Mouse (Mus musculus): ENCODE results near the gene Kansl1l. TPM values are rescaled to one million over a fixed set of nuclear protein-coding genes. Genes with fewer than 3 reads are reported as not detected.

The Kansl1l gene
- polyA plus RNA-seq, 1 experiment from 2014 or later = 8.7 TPM

DNA sequence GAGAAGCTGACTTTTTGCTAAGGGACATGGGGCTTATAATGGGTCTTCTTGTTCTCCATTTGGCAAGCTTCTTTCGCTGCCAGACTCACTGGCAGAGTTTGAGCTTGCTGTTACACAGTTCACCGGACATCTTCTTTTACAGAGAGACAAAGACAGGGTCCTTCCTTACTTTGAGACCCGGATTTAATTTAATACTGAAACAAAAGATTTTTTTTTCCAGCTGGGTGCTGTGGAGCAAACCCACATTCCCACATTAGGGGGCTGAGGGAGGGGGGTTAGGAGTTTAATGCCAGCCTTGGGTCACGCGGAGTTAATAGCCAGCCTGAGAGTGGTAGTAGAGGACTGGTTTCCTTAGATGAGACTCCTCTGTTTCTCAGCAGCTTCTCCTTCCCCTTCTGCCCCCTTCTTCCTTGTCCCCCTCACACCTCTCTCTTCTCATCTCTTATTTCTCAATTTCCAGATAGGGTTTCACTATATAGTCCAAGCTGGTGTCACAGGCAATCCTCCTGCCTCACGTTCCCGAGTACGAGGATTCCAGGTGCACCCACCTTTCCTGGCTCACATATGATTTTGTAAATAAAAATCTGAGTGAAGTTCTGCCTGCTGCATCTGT lies 124.5 kb downstream of the Kansl1l start:
- no peaks in the 10 kb centered on the region; the same call in 1 of the 2 replicates for H3K27me3 ChIP-seq (replicated peaks)
- H3K36me3 ChIP-seq = no peaks in the 10 kb centered on the region
- no peak for ATAC-seq (ENCODE audit: extremely low read depth, insufficient number of reproducible peaks, low FRiP score, low TSS enrichment)
- no peaks in the 10 kb centered on the region for H3K9me3 ChIP-seq
- H3K4me2 ChIP-seq = no peak overlapping the region
- 82% methylated on average over 8 of the region's 8 CpGs for WGBS
- H3K27ac ChIP-seq (replicated peaks) = no peak overlapping the region
- H3K9ac ChIP-seq = no peak overlapping the region
- H3K4me3 ChIP-seq = no peak overlapping the region
- no peaks in the 10 kb centered on the region for H3K4me1 ChIP-seq

DNA sequence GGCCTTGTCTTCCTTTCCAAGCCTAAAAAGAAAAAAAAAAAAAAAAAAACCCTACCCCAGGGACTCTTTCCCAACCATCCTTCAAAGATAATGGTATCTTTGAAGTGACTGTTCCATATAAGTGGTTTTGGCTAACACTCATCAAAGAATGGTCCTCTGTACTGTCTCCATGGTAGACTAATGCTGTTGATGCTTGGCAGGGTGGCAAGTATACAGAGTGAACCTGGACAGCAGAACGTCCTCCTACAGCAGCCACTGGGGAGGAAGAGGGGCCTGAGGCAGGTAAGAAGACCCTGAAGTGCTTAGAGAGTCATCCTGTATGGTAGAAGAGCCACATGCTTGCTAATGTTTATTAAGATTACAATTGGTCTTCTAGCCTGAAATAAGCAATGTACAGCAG lies 125.1 kb downstream of the Kansl1l start:
- WGBS = 44% methylated on average over 1 of the region's 1 CpGs
- Histone ChIP-seq H3K4me3 (no peak overlapping the region), H3K27ac (replicated peaks) (no peak overlapping the region), H3K9me3 (no peaks in the 10 kb centered on the region), H3K4me2 (no peak overlapping the region), H3K36me3 (no peaks in the 10 kb centered on the region), H3K27me3 (replicated peaks) (no peaks in the 10 kb centered on the region; the same call in 1 of the 2 replicates), H3K9ac (no peak overlapping the region), H3K4me1 (no peaks in the 10 kb centered on the region)
- ATAC-seq (ENCODE audit: extremely low read depth, insufficient number of reproducible peaks, low FRiP score, low TSS enrichment) = no peak

DNA sequence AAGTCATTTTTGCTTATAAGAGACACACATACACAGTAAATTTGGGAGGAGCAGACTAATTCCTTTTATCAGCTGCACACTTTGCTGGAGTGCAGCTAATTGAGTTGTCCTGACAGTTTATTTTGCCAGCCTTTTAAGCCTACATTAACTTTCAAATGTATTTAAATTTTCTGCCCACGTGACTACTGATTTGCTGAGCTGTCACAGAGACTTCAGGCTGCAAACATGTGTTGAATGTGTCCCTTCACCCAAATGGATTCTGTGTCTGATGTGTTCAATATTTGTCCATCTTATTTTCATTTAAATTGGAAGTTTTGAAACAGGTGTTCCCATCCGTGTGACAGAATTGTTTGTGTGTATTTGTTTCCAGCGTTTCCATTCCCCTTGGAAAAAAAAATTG lies 125.6 kb downstream of the Kansl1l start:
- Histone ChIP-seq H3K9ac (no peak overlapping the region), H3K4me2 (no peak overlapping the region), H3K4me3 (no peak overlapping the region), H3K4me1 (no peaks in the 10 kb centered on the region), H3K27ac (replicated peaks) (no peak overlapping the region), H3K36me3 (no peaks in the 10 kb centered on the region), H3K27me3 (replicated peaks) (no peaks in the 10 kb centered on the region; the same call in 1 of the 2 replicates), H3K9me3 (no peaks in the 10 kb centered on the region)
- WGBS = 59% methylated on average over 3 of the region's 3 CpGs
- no peak for ATAC-seq (ENCODE audit: extremely low read depth, insufficient number of reproducible peaks, low FRiP score, low TSS enrichment)

DNA sequence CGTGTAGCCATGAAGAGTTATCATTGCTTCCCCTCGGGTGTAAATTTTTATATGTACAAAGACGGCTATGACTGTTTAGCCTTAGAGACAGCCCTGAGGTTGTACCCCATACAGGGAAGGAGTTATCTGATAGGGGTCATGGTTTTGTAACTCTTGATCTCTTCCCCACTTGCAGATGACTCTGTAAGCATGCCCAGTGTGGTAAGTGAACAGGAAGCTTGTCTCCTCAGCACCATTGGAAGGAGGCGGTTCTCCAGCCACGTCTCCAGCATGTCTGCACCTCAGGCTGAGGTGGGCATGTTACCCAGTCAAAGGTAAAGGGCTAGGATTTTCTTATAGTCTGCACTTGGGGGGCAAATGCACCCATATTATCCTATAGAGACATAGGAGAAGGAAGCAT lies 134.4 kb downstream of the Kansl1l start:
- ATAC-seq (ENCODE audit: extremely low read depth, insufficient number of reproducible peaks, low FRiP score, low TSS enrichment) = no peak
- no peaks in the 10 kb centered on the region for H3K9me3 ChIP-seq
- no peaks in the 10 kb centered on the region for H3K36me3 ChIP-seq
- no peaks in the 10 kb centered on the region for H3K4me1 ChIP-seq
- no peak overlapping the region for H3K4me3 ChIP-seq
- 78% methylated on average over 5 of the region's 5 CpGs for WGBS
- no peak overlapping the region for H3K9ac ChIP-seq
- H3K27ac ChIP-seq (replicated peaks) = no peak overlapping the region
- H3K4me2 ChIP-seq = no peak overlapping the region
- no peaks in the 10 kb centered on the region for H3K27me3 ChIP-seq (replicated peaks)

DNA sequence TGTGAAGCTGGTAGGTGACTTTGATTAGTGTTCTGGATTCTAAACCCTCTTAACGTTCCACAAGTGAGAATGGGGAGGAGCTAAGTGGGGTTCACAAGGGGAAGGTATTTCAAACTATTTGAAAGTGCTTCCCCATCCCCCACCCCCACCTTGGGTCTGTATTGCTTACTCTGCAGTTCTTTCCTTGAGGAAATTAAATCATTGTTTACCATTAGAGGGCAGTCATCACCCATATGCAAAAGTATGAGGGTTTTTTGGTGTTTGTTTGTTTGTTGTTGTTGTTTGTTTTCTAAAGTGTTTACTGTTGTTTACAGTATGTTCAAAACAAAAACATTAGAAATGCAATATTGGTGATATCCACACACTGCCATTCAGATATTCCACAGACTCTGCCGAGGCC lies 138.7 kb downstream of the Kansl1l start:
- Histone ChIP-seq H3K9me3 (no peaks in the 10 kb centered on the region), H3K36me3 (no peaks in the 10 kb centered on the region), H3K4me3 (no peak overlapping the region), H3K9ac (no peak overlapping the region), H3K4me2 (no peak overlapping the region), H3K27me3 (replicated peaks) (no peaks in the 10 kb centered on the region), H3K4me1 (no peaks in the 10 kb centered on the region), H3K27ac (replicated peaks) (no peak overlapping the region)
- WGBS = 33% methylated on average over 2 of the region's 2 CpGs
- ATAC-seq (ENCODE audit: extremely low read depth, insufficient number of reproducible peaks, low FRiP score, low TSS enrichment) = no peak

DNA sequence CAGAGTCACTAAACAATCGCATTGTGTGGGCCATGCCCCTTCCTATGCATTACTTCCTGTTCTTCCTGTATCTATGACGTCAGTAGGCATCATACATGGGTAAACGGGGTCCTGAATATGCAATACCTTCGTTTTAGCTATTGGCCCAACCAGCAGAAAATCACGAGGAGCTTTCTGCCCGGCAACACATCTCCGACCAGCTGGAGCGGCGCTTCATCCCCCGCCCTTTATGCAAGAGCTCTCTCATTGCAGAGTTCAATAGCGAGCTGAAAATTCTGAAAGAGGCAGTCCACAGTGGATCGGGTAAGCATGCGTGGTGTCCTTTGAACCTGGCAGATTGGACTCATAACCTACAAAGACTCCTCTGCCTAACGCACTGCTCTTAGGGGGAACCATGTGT lies 139.4 kb downstream of the Kansl1l start:
- WGBS = 73% methylated on average over 14 of the region's 14 CpGs
- Histone ChIP-seq H3K27ac (replicated peaks) (no peak overlapping the region), H3K4me3 (no peak overlapping the region), H3K4me2 (no peak overlapping the region), H3K9me3 (no peaks in the 10 kb centered on the region), H3K9ac (no peak overlapping the region), H3K4me1 (no peaks in the 10 kb centered on the region), H3K36me3 (no peaks in the 10 kb centered on the region), H3K27me3 (replicated peaks) (no peaks in the 10 kb centered on the region)
- no peak for ATAC-seq (ENCODE audit: extremely low read depth, insufficient number of reproducible peaks, low FRiP score, low TSS enrichment)

DNA sequence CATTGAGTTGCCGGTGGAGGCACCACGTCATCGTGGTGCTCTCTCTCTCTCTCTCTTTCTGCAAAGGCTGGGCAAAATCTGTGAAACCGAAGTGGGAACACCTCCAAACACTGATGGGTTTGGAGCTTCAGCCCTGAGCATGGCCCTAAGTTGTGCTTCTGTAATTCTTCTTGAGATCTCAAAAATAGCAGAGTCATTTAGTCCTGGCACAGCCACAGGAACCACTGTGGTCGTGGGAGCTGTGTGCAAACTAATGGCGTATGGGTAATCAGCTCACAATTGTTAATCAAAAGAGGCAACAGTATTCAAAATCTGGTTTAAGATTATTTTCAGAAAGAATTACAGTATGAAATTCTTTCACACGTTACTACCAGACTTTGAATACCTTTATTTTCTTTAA lies 144.6 kb downstream of the Kansl1l start:
- Histone ChIP-seq H3K27ac (replicated peaks) (no peak overlapping the region), H3K9ac (no peak overlapping the region), H3K36me3 (no peaks in the 10 kb centered on the region), H3K9me3 (no peaks in the 10 kb centered on the region), H3K4me3 (no peak overlapping the region), H3K4me1 (no peaks in the 10 kb centered on the region), H3K4me2 (no peak overlapping the region), H3K27me3 (replicated peaks) (no peaks in the 10 kb centered on the region)
- no peak for ATAC-seq (ENCODE audit: extremely low read depth, insufficient number of reproducible peaks, low FRiP score, low TSS enrichment)
- WGBS = 77% methylated on average over 7 of the region's 7 CpGs

DNA sequence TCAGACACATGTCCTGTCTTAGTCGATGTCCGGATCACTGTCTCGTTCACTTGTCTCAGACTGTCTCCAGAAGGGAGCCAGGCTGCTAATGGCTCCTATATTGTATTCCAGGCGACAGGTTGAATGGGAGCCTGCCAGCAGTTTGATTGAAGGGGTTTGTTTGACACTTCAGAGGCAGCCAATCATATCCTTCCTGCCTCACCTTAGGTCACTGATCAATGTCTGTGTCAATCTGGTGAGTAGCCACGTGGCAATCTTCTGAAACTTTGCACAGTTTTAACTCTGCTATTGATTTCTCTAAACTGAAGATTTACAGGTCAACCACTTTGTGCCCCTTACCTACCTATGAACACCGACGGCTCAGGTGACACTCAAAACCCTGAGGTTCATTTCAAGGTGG lies 145.9 kb downstream of the Kansl1l start:
- no peak for ATAC-seq (ENCODE audit: extremely low read depth, insufficient number of reproducible peaks, low FRiP score, low TSS enrichment)
- WGBS = 66% methylated on average over 7 of the region's 7 CpGs
- Histone ChIP-seq H3K9me3 (no peaks in the 10 kb centered on the region), H3K4me1 (no peaks in the 10 kb centered on the region), H3K27me3 (replicated peaks) (no peaks in the 10 kb centered on the region), H3K9ac (no peak overlapping the region), H3K36me3 (no peaks in the 10 kb centered on the region), H3K4me3 (no peak overlapping the region), H3K27ac (replicated peaks) (no peak overlapping the region), H3K4me2 (no peak overlapping the region)

Other genes starting within 250 kb of the Kansl1l start
- 26.5 and 27.3 TPM in 2 replicates for gene Rpe, start 116.7 kb downstream of the Kansl1l start, polyA plus RNA-seq (2015; fragmentation: Nextera tagmentation; extraction: Ambion mirVana)
- gene Acadl, start 45.7 kb upstream of the Kansl1l start, polyA plus RNA-seq (2015; fragmentation: Nextera tagmentation; extraction: Ambion mirVana) = 459 and 524 TPM in 2 replicates
- gene Myl1, start 127.8 kb upstream of the Kansl1l start, polyA plus RNA-seq (2015; fragmentation: Nextera tagmentation; extraction: Ambion mirVana) = 415 and 464 TPM in 2 replicates
- 65.0 and 69.0 TPM in 2 replicates for gene Lancl1, start 221.3 kb upstream of the Kansl1l start, polyA plus RNA-seq (2015; fragmentation: Nextera tagmentation; extraction: Ambion mirVana)

Measured in heart, embryonic 13.5 days (tissue).